Mouse (Mus musculus) lung, embryonic 14.5 days (tissue): ENCODE measurements around the gene Cd96. TPM values are rescaled to one million over a fixed set of nuclear protein-coding genes. Genes with fewer than 3 reads are reported as not detected.

Experiments
- ATAC-seq: fragments of 200-750 bp; cut with Nextera tagmentation; 2 replicates; pipeline ENCODE4 v1.8.0; 2017; ENCODE audit warnings: mild to moderate bottlenecking, moderate TSS enrichment, moderate library complexity; ENCODE audit not compliant: insufficient read depth
- DNase-seq: peaks from one replicate; pipeline ENCODE4 v3.0.0-alpha.2; 2015
- H3K27ac ChIP-seq: fragments of 300-500 bp; sonication (generic); 2 replicates; pipeline ENCODE4 v1.5.1; 2014; ENCODE audit warnings: low read depth, mild to moderate bottlenecking, moderate library complexity
- H3K27me3 ChIP-seq: fragments of 300-500 bp; sonication (generic); 2 replicates; pipeline ENCODE4 v1.6.1; 2014; ENCODE audit warnings: low read length, control low read depth; ENCODE audit not compliant: insufficient read depth
- H3K36me3 ChIP-seq: fragments of 300-500 bp; sonication (generic); 2 replicates; pipeline ENCODE4 v1.6.1; 2014; ENCODE audit warnings: control low read depth; ENCODE audit not compliant: insufficient read depth
- H3K4me1 ChIP-seq: fragments of 300-500 bp; sonication (generic); 2 replicates; pipeline ENCODE4 v1.6.1; 2014; ENCODE audit warnings: antibody characterized with exemption, control low read depth; ENCODE audit not compliant: insufficient read depth
- H3K4me2 ChIP-seq: fragments of 300-500 bp; sonication (generic); 2 replicates; pipeline ENCODE4 v1.6.1; 2014; ENCODE audit warnings: mild to moderate bottlenecking
- H3K4me3 ChIP-seq: fragments of 300-500 bp; sonication (generic); 2 replicates; pipeline ENCODE4 v1.5.1; 2014; ENCODE audit warnings: low read depth, low read length
- H3K9ac ChIP-seq: fragments of 300-500 bp; sonication (generic); 2 replicates; pipeline ENCODE4 v1.6.1; 2014
- H3K9me3 ChIP-seq: fragments of 300-500 bp; sonication (generic); 2 replicates; pipeline ENCODE4 v1.6.1; 2016; ENCODE audit warnings: low read depth, low read length, control low read depth
- CTCF ChIP-seq: IDR thresholded peaks from 2 replicates; pipeline ENCODE4 v1.5.1; 2016; ENCODE audit warnings: antibody characterized with exemption, low read depth
- WGBS: fragments of 180-500 bp; shearing (Covaris S2); extraction: QIAGEN DNeasy Blood & Tissue Kit; methylation state at CpG from one replicate; pipeline ENCODE4 v1.1.7; 2014; 5-methylcytosine and 5-hydroxymethylcytosine counted together
- polyA plus RNA-seq: library from polyadenylated mRNA; unstranded; fragments of >200 nt; fragmentation: Nextera tagmentation; extraction: Ambion mirVana; gene quantifications from 2 replicates; pipeline ENCODE4 v1.2.1, GENCODE M21; 2014

Cd96 gene
- polyA plus RNA-seq, 1 experiment from 2014 or later: not detected

DNA sequence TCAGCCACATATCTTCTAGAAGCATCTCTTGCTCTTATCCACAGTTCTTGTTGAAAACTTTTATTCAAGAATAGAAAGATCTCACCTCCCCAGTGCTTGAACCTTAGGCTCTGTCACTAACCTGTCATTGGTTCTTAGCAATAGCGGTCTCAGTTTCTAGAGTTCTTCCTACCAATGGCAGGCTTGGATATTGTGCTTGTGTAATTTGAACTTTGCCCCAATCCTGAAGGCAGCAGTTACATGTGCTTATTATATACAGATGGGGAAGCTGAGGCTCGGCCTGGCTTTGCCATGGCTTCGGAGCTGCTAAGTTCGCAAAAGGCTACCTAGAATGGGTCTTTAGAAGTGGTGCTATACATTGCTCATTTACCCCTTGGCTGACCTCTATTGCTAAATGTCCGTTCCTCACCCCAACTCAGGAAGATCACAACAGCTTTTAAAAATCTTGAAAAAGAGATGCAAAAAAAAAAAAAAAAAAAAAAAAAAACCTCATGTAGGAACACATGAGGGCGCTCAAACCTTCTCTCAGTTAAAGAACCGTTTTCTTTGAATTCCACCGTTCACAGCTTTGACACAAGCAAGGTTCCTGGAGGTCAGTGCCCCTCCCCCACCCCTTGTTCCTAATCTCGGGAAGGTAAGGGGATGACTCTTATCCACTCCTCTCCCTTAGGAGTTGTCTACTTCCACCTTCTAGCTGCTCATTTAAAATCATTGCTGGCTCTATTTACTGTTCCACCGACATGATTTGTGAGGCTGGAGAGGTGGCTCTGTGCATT lies 129.0 kb downstream of the Cd96 start:
- H3K4me1 ChIP-seq: no peaks in the 10 kb centered on the region
- H3K27ac ChIP-seq: no peak overlapping the region
- 46% methylated on average over 10 of the region's 10 CpGs for WGBS
- peak; percentile 47 for DNase-seq
- TF ChIP-seq CTCF: peak; percentile 40
- H3K4me3 ChIP-seq: no peak overlapping the region
- H3K27me3 ChIP-seq: no peaks in the 10 kb centered on the region
- no peak overlapping the region for H3K9ac ChIP-seq
- no peak overlapping the region for H3K4me2 ChIP-seq
- no peak for ATAC-seq
- no peaks in the 10 kb centered on the region for H3K36me3 ChIP-seq
- H3K9me3 ChIP-seq: no peaks in the 10 kb centered on the region

DNA sequence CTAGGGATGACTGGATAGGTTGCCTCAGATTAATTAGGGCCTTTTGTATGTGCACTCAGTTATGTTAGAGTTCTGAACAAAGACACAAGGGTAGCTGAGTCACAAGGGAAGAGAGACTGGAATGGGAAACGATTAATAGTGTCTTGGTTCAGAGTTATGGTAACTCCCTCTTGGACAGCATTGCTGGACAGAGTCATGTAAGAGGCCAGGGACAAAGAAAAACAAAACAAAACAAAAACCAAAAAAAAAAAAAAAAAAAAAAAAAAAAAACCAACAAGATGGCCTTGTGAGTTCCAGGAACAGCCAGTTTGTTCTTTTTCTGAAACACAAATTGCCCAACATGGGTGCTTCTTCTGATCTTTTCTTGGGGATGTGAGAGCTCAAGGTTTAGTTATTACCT lies 133.8 kb downstream of the Cd96 start:
- no peak overlapping the region for H3K9ac ChIP-seq
- H3K4me3 ChIP-seq: no peak overlapping the region
- no peaks in the 10 kb centered on the region for H3K27me3 ChIP-seq
- H3K36me3 ChIP-seq: no peaks in the 10 kb centered on the region
- H3K9me3 ChIP-seq: no peaks in the 10 kb centered on the region
- 84% methylated on average over 1 of the region's 1 CpGs for WGBS
- no peak for ATAC-seq
- DNase-seq: no peak
- H3K27ac ChIP-seq: no peak overlapping the region
- H3K4me1 ChIP-seq: no peaks in the 10 kb centered on the region
- TF ChIP-seq CTCF: no peak
- H3K4me2 ChIP-seq: no peak overlapping the region

Other genes starting within 250 kb of the Cd96 start
- gene Phldb2, start 166.7 kb downstream of the Cd96 start, polyA plus RNA-seq: 47.3 and 48.0 TPM in 2 replicates
- 0.78 TPM in 2 replicates for gene Plcxd2, start 110.0 kb downstream of the Cd96 start, polyA plus RNA-seq
- gene Gm4737, start 34.8 kb upstream of the Cd96 start, polyA plus RNA-seq: 4.4 and 5.6 TPM in 2 replicates